Mouse (Mus musculus): ENCODE measurements around the gene Gm28051.

DNA sequence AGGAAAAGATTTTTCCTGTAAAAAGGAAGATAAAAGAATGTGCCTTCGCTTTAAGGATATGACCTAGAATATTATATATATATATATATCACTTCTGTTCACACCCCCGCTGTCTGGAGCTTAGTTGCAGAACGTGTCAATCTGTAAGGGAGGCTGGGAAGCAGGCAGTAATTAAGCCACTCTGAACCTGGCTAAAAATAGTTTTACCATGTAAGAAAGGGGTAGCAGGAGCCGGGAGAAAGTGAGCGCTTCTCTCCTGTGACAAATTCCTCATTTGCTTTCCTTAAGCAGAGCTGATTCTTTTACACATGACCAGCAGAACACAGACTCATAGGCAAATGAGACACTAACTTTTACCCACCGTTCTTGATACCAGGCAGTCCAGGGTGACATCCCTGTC lies 33.7 kb downstream of the Gm28051 start:
- TF ChIP-seq NELFE (IDR thresholded peaks at IDR 0.05; ENCODE audit: low read depth, low read length) (no peak), EP300 (IDR thresholded peaks at IDR 0.05; ENCODE audit: low read depth in 1 of 2, low read length in 2 of 2) (no peak), E2F4 (IDR thresholded peaks at IDR 0.05; ENCODE audit: borderline replicate concordance, low read depth, low read length) (no peak), ZNF384 (IDR thresholded peaks at IDR 0.05; ENCODE audit: low read depth, low read length) (no peak), POLR2A (IDR thresholded peaks at IDR 0.05; ENCODE audit: control insufficient read depth in 1 of 2, insufficient read depth in 1 of 2, low read depth in 1 of 2, low read length in 2 of 2, poor library complexity in 1 of 2) (no peak), ETS1 (IDR thresholded peaks at IDR 0.05; ENCODE audit: low read depth, low read length) (no peak), CTCF (IDR thresholded peaks at IDR 0.05 in 2 of 3, conservative IDR thresholded peaks at IDR 0.05 in 1 of 3; ENCODE audit: control insufficient read depth in 1 of 3, insufficient read depth in 1 of 3, low read depth in 2 of 3, low read length in 3 of 3, poor library complexity in 1 of 3, severe bottlenecking in 1 of 3) (no peak), HCFC1 (IDR thresholded peaks at IDR 0.05; ENCODE audit: low read depth, low read length) (no peak), RAD21 (IDR thresholded peaks at IDR 0.05; ENCODE audit: low read depth, low read length) (no peak), GATA1 (IDR thresholded peaks at IDR 0.05; ENCODE audit: low read depth, low read length) (no peak), POLR2AphosphoS2 (IDR thresholded peaks at IDR 0.05; ENCODE audit: low read length) (no peak), TCF12 (IDR thresholded peaks at IDR 0.05; ENCODE audit: low read depth, low read length) (no peak)
